Mouse (Mus musculus) gastrocnemius, adult 8-10 months (tissue): ENCODE results near the gene Calm2. TPM values are rescaled to one million over a fixed set of nuclear protein-coding genes. Genes with fewer than 3 reads are reported as not detected.

Experiments
- DNase-seq, 2 experiments: peaks; one replicate each; pipeline ENCODE4 v3.0.0; 2022; ENCODE audit warnings: low spot score in 2 of 2
- total RNA-seq, 4 experiments: library from RNA; stranded (reverse); gene quantifications; 2 replicates each; pipeline ENCODE4 v1.2.4; 2022

Calm2 gene
- total RNA-seq, 4 experiments from 2014 or later, result 155 to 194 (median 178) TPM

DNA sequence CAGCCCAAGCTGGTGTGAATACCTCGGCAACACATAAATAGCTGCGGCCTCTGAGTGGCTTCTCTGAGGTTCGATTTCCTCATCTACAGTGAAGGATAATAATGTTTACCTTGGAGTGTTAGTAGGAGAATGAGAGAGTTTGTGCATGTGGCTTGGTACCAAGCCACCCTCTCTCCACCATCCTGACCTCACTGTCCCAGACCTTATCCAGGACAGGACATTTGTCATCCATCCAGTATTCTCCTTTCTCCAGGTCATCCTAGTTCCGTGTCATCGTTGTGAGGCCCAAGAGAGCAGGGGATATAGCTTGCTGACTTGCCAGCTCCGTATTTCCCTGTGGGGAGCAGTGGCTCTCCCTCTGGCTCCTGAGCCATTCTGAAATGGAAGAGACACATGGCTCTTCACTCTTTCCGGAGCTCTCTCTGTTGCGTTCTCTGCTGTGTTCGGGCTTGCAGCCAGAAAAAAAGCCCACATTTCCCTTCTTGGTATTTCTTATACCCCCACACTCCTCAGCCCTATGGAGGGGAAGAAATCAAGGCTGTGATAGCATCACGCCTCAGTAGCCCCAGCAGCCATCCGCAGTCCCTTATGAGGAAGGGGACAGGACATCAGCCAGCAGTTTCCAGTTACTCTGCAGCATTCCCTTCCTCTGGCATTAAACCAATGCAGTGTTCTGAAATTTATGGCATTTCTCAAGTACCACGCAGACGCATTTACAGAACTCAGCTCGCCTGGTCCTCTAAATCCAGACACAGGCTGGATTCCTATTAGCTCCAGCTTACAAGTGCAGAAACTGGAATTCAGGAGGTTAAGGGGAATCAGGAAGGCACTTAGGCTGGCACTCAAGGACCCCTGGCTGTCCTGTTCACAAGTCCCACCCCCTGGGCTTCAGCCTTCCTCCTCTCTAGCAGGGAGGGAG, 13.3 kb upstream of the Calm2 start:
- peak; percentile 16 for DNase-seq

DNA sequence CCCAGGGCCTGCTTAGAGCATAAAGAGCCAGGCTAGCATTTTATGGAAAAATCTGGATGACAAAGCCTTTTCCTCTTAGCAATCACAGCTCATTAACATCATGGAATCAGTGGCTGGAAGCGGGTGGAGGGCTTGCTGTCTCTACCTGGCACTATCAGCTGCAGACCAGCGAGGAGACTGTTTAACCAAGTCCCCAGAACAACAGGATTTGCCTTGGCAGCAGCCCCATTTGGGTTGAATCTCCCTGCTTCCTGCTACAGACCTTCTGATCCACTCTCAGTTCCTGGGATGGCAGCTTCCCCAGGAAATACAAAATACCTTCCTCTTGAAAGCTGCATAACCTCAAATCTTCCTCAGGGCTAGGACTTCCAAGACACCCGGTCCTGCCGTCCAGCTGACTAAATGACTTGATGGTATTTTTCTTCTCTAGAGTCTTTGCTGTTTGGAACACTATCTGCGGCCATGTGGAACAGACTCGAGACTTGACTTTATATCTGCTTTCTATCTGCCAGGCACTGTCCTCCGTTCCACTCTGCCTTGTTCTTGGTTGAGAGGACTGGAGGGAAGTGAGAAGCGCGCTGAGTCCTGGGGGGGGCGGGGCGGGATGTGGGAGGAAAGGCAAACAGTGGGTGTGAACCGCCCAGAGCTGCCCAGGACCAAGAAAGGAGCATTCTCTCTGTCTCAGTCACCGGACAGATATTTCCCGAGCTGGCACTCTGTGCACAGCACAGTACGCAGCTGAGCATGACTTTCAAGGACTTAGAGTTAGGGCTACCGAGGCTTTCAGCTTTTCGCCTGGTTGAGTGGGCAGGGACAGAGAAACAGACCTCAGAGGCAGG, 12.4 kb upstream of the Calm2 start:
- DNase-seq, result peak; percentile 42 to 62

DNA sequence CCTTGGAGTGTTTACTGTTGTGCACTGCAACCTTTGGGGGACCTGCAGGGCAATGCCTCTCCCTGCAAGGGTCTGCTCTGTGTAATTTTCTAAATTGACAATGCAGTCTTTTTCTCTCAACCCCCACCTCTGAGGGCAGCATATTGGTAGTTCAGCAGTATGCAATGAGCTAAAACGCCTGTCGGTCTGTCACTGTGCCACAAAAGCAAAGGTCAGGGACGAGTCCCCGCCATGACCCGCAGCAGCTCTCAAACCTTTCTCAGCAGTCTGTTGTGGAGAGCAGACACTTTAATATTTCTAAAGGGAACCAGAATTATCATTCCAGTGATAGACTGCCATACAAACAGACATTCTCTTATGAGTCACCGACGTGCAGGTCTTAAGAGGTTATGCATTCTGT, 11.2 kb upstream of the Calm2 start:
- DNase-seq, result peak in 1 of 2 experiments; percentile 31

DNA sequence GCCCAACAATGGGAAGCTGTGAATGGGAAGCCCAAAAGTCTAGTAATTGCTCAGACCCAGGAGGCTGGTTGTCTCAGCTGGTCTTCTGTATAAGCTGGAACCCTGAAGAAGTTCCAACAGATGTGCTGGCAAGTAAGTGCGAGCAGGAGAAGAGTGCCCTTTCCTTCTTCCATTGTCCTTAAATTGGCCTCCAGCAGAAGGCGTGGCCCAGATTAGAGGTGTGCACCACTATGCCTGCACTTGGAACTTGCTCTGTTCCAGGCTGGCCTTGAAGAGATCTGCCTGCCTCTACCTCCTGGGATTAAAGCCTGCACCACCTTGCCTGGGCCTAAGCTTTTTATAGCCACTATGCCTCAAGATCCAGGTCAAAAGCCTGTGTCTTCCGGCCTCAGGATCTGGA, 7.4 kb upstream of the Calm2 start:
- DNase-seq, result no peak

DNA sequence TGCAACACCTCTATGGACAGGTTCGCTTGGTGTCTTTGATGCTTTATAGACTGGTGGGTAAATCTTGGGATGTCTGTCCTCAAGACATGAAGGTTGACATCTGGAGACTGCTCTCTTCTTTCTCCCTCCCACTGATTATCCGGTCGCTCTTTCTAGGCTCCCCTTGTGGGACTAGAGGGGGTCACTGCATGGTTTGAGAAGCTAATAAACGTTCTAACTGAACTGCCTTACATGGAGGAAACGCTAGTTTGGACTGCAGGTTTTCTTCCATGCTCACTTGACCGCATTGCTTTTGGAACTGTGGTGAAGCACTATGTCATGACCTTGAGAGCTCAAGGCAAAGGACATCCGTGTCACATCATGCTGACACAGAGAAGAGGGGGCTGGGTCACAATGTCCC, 6.6 kb upstream of the Calm2 start:
- DNase-seq, result no peak

DNA sequence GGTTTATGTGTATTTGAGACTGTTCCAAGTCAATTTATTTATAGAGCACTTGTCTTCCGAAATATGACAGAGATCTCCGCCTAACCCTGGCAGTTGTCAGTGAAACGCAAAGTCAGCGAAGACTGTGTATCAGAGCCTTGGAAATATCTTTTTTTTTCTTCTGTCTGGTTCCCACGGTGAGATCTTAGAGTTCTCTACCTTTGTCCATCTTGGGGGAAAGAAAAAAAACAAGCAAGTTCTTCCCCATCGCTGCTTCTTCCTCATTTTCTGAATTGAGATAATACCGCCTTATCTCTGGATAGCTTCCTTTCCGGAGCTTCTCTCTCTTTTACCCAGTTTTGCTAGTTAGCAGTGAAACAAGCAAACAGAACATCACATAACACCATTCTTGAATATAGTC, 2.1 kb upstream of the Calm2 start:
- no peak for DNase-seq

DNA sequence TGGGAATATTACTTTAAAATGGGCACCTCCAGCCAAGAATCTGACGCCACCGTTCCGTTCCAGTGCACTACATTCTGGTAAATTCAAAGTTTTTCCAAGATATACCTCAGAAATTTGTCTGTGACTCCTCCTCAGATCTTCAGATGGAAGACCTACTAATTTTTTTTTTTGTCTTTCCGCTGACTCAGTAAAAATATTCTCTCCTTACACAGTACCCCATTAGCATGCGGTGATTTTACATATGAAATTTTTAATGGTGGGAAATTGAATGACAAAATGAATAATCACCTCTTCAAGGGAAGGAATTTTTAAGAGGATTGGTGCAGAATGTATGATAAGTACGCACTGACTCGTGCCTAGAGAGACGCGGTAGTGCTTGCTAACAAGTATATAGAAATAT, 1.6 kb upstream of the Calm2 start:
- DNase-seq, result no peak

DNA sequence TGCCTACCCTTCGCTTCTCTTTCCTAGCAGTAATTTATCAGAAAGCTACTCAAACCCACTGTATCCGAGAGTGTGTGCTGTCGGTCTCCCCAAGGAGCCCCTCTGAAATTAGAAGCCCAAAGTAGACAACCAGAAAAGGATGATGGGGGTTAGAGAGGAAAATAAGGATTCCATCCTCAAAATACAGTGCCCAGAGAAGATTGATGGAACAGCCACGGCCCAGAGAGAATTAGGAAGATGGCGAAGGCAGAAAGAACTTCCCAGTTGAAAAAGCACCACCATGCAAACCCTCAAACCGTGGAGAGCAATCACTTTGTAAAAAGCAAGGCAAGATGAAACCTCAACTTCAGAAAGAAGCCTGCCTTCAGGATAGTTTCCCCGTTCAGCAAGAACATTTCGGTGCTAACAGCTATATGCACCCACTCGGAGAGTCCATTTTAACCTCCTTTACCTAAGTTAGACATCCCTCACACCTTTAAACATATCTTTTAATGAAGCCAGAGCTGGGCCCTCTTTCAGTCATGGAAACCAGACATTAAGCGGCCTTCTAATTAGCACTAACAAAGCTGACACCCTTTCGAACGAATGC, 971 bp upstream of the Calm2 start:
- DNase-seq, result no peak

DNA sequence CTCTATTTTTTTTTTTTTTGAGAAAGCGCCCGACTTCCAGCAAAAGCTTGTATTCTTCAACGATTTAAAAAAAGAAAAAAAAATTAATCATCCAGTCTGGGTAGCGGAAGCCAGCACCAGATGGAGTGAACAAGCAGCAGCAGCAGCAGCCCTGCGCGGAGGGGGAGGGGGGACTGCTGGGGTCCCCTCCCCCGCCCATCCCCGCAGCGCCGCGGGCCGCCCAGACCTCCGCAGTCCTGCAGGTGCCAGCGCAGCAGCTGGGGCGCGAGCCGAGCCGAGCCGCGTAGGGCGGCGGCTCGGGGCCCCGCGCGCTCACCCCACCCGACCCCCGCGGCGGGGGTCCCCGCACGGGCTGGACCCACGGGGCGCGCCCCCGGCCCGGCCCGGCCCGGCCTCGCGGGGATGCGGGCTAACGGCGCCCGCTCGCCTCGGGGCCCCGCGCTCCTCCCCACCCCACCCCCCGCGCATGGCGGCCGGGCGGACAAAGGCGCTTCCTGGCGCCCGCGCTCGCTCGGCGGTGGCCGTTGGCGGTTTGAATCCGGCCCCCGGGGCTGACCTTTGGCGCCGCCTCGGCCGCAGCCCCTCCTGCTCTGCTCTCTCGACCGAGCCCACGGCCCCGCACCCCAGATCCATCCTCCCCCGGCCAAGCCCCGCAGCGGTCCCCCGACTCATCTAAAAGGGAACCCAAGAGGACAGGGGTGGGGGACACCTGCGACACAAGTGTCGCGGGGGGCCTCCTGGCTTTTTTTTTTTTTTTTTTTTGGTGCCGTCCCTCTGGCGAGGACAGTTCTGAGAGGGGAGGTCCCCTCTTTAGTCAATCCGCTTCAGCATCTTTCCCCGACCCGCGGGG, 593 bp downstream of the Calm2 start:
- DNase-seq, result peak; percentile 22 to 49

DNA sequence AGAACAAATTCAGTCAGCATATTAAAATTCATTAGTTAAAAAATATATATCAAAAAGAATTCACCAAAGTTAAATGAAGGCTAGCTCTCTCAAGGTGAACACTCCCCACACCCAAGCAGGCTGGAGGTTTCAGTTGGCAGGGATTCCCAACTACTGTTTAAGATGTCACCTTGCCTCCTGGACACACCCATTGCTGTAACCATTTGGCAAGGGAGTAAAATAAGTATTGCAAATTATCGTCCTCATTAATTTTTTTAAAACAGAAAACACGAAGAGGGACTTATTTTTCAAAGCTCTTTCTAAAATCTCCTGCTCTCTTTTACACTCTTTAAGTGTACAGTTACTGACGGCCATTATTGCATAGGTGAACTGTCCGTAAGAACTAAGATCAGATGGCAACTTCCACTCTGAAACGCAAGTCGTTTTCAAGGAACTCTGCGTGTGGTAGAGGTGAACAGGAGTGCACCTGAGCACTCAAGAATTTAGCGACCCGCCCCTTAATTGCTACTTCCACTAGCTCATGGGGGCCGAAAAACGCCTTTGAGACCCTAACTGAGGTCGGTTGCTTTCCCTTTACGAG, 1.3 kb downstream of the Calm2 start:
- no peak for DNase-seq

DNA sequence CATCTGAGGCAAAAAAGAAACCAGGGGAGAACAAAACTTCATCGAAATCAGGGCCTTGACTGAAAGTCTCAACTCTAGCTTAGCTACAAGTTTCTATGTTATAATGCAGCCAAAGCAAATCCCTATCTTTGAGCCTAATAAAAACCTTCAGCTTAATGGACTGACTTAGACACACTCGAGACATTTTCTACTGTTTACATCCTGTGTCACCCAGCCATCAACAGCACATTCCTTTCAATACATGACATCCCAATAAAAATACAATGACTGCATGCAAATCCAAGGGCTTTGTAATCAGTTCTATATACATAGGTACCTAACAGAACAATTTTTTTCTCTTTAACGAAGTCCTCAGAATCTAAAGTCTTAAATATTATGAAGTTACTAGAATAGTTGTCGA, 2.0 kb downstream of the Calm2 start:
- no peak for DNase-seq

DNA sequence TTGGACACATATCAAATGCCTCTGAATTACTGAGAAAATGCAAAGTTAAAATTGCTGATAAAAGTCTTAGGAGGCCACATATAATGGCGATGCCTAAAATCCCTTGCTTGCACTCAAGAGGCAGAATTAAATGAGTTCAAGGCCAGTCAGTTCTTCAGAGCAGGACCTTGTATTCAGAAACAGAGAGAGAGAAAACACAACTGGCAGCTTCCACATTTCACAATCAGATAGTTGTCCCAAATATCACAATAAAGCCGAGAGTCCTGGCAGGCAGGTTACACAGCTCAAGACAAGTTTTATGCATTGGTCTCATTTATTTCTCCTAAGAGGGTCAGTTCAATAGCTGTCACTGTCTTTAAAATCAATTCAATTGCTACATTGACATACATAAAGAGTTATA, 5.2 kb downstream of the Calm2 start:
- DNase-seq, result no peak

DNA sequence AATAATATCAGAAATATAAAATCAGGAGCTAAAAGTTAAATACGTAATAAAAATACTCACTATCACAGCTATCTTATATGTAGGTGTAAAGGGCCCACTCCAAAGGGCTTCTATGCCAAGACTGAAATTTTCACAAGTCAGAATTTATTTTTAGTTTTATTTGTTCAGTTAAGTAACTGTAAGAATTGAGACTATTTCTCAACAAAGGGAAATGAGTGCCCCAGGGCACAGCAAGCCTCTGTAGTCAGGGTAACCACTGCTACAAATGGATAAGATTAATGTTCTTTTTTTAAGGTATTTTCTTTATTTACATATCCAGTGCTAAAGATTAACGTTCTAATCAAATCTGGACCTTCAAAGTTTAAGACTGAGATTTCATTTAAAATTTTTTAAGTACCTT, 7.3 kb downstream of the Calm2 start:
- DNase-seq, result no peak

DNA sequence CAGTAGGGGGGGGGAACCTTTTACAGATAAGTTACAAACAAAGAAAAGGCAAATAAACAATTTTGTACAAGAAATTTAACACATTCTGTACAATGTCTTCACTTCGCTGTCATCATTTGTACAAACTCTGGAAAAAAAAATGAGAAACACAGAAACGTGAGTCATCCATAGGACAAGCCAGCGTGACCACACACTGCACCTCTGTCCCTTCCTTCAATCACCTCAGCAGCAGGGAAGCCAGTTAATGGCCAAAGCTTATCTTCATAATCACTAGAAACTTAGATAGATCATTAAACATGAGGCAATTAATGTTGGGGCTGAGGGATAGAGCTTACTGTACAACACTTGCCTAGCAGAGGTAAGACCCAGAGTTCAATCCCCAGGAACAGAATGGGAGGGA, 12.8 kb downstream of the Calm2 start:
- DNase-seq, result no peak

DNA sequence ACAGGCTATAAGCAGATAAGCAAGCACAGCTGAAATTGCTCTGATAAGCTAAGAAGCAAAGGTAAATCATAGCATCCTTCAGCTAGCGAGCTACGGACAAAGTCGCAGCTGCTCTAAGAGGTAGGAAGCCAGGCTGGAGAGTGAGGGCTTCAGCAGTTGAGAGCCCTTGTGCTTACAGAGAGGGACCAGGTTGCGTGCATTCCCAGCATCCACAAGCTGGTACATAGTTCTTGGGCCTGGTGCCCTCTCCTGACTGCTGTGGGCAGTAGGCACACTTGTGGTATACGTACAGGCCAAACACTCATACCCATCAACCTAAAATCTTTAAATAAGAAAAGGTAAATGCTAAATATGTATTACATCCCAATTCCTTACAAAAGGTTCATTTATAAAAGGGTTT, 14.0 kb downstream of the Calm2 start:
- no peak for DNase-seq

DNA sequence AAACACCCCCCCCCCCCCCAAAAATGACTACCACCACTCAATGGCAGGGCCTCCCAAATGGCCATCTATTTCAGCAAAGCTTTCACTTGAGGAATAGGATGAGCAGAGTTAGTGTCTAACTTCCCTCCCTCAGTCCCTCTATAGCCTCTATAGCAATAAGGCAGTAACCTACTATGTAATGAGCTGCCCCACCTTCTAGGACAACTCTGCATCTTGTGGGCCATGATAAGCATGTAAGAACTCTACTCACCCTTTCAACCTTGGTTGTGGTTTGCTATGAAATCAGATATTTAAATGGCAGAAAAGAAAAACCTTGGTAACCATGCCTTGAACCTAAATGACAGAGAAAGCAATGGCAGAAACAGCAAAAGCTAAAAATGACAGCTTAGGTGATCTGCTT, 14.4 kb downstream of the Calm2 start:
- no peak for DNase-seq

DNA sequence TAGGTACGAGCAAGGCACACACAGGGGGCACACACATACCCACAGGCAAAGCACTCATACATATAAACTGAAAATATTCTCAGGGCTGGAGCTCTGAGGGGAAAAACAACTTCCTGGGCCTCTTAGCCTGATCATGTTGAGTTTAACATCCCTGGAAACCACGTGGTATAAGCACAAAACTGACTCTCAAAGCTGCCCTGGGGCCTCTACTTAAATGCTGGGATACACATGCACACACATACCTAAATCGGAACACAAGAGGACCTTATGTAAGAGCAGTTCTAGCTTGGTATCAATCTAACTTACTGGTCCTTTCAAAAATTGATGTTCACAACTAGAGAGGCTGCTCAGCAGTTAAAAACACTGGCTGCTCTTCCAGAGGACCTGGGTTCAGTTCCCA, 17.3 kb downstream of the Calm2 start:
- no peak for DNase-seq

DNA sequence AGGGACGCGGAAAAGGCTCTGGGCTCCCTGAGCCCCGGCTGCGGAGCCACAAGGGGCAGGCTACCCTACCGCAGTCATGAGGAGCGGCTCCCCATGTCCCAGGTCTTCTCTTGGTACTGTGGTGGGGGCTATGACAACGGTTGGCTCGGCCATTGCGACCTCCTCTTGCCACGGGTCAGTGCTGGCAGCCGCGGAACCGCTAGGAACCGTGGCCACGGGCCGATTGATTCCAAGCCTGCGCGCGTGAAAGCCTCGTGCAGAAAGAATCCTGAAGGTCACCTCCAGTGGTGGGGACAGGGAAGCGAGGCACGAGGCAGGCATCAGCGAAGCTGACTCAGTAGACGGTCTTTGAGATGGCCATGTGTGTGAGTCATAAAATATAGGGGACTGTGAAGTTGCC, 19.2 kb downstream of the Calm2 start, which contains the start of gene Stpg4:
Gene Stpg4, minus strand, starts transcription at position 231 of the 400 bp plus-strand sequence.
- no peak for DNase-seq

DNA sequence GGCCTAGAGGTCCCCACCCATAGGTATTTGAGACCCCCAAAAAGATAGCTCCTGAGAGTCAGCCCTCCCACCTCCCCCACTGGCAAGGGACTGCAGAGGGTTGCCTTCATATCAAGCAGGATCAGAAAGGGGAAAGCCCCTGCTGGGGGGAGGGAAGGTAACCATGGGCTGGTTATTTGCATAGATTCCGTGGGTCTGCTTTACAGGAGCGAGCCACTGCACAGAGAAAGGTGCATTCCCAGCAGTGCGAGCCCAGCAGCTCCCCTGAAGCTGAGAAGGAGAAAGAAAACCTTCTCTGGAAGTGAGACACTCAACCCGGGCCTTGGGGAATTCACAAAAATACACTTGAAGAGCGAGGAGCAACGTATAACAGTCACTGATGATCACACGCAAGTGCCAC, 28.7 kb downstream of the Calm2 start:
- DNase-seq, result no peak

DNA sequence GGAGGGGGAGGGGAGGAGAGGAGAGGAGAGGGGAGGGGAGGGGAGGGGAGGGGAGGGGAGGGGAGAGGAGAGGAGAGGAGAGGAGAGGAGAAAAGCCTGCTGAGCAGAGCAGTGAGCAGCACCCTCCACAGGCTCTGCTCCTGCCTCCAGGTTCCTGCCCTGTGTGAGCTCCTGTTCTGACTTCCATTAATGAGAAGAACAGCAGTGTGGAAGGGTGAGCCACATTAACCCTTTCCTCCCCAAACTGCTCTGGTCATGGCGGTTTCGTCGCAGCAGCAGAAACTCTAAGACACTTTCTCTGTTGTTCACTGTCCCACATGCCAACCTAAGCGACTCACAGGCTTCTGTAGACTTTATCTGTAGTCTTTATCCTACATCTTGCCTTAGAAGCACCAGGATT, 40.1 kb downstream of the Calm2 start:
- DNase-seq, result no peak

DNA sequence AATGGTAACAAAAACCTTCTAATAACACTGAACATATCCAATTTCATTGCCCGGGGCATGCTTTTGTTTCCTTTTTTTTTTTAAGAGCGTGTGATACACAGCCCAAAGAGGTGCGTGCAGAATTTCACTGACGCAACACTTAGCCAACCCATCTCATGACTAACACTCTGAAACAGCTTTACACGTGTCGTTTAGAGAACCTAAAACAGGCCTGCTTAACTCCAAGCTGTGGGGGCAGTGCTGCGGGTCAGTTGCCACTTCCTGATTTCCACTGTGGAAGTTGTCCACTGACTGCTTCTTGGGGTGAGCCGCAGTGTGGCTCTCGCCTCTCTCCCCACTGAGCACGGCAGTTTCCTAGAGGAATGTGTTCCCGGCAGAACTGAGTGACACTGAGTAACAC, 41.2 kb downstream of the Calm2 start:
- DNase-seq, result no peak
